Mouse (Mus musculus): ENCODE results near the gene Kpna6. TPM values are rescaled to one million over a fixed set of nuclear protein-coding genes. Genes with fewer than 3 reads are reported as not detected.
"Not testable (repeated sequence)": the region's sequence is repeated elsewhere in the genome, so short reads cannot be mapped to it uniquely, and the experiment has no call there.

The Kpna6 gene
- polyA plus RNA-seq, 1 experiment: 130 TPM

DNA sequence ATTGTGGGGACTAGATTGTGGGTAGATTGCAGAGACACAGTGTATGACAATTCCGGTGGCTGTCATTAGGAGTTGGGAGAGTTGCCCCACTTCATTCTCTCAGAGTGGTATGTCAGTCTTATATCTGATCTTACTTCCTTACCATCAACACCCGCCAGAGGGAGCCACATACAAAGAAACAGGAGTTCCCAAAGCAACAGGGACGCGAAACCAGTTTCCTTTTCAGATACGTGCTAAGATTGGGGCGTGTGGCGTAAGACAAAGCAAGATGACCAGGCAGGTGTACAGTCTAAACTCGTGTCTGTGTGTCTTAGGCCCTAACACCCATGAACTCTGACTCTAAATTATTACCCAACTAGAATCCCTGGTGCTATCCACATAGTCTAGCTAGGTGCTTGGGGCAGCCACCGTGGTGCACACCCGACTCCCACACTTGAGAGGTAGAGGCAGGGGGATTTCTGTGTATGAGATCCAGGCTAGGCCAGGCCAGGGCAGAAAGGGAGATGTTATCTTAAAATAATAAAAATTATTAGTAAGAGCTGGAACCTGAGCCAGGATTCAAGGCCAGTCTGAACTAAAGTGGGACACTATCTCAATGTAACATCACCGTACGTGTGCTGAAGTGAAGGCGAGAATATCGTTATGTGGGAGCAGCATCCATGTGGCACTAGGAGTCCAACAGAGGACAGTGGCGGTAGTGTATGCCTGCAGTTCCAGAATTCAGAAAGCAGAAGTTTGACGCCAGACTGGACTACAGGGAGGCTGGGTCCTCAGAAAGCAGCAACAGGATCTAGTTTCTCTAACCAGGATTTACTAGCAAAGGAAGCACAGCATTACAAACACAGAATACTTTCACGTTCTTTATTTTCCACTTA, 29.2 kb upstream of the Kpna6 start:
- no peak overlapping the region for H3K4me3 ChIP-seq (ENCODE audit: low read depth, low read length)
- no peak overlapping the region for H3K9ac ChIP-seq (ENCODE audit: low read depth, poor library complexity, severe bottlenecking)
- H3K27me3 ChIP-seq (ENCODE audit: control insufficient read depth, insufficient read depth, low read length, poor library complexity, severe bottlenecking): no peaks in the 10 kb centered on the region
- no peaks in the 10 kb centered on the region for H3K9me3 ChIP-seq (replicated peaks; ENCODE audit: control insufficient read depth, insufficient read depth, low read length, poor library complexity, severe bottlenecking)
- H3K27ac ChIP-seq (ENCODE audit: insufficient read depth, low read length): no peak overlapping the region
- no peaks in the 10 kb centered on the region for H3K4me1 ChIP-seq (ENCODE audit: control insufficient read depth, insufficient read depth, low read length)
- TF ChIP-seq EP300 (IDR thresholded peaks at IDR 0.05; ENCODE audit: insufficient read depth, low read depth, low read length) (no peak), CTCF (IDR thresholded peaks at IDR 0.05; ENCODE audit: low read depth, low read length) (peak; percentile 28)
- peaks cover 11% of the 10 kb centered on the region for H3K36me3 ChIP-seq (ENCODE audit: control insufficient read depth, insufficient read depth, low read length, poor library complexity, severe bottlenecking)

DNA sequence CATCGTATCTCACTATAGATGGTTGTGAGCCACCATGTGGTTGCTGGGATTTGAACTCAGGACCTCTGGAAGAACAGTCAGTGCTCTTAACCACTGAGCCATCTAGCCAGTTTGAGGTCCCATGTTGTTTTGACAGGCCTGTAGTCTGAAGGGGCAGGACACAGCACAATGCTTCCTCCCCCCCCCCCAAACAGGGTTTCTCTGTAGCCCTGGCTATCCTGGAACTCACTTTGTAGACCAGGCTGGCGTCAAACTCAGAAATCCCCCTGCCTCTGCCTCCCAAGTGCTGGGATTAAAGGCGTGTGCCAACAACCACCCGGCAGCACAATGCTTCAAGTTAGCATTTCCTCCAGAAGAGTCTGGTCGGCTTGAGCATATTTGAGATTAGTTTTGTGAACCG, 28.1 kb upstream of the Kpna6 start:
- not testable (repeated sequence) for H3K4me3 ChIP-seq (ENCODE audit: low read depth, low read length); H3K4me1 ChIP-seq (ENCODE audit: control insufficient read depth, insufficient read depth, low read length); H3K27me3 ChIP-seq (ENCODE audit: control insufficient read depth, insufficient read depth, low read length, poor library complexity, severe bottlenecking); H3K9me3 ChIP-seq (replicated peaks; ENCODE audit: control insufficient read depth, insufficient read depth, low read length, poor library complexity, severe bottlenecking); H3K27ac ChIP-seq (ENCODE audit: insufficient read depth, low read length); H3K9ac ChIP-seq (ENCODE audit: low read depth, poor library complexity, severe bottlenecking)
- peaks cover 11% of the 10 kb centered on the region for H3K36me3 ChIP-seq (ENCODE audit: control insufficient read depth, insufficient read depth, low read length, poor library complexity, severe bottlenecking)

DNA sequence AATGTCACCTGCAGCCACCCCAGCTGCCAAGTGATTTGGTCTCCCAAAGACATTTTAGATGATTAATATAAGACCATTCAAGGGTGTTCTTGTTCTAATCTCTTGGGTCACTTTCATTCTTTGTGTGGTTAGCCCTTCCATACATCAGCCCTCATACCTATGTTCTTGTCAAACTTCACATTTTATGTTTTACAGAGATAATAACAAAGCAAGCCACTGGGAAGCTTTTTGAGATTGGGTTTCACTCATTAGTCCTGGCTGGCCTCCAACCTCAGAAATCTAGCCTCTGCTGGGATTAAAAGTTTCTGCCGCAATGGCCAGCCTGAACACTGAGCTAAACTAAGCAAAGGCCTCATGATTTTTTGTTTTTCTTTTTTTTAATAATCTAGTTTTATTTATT, 27.6 kb upstream of the Kpna6 start:
- Histone ChIP-seq H3K4me1 (ENCODE audit: control insufficient read depth, insufficient read depth, low read length) (no peaks in the 10 kb centered on the region), H3K27me3 (ENCODE audit: control insufficient read depth, insufficient read depth, low read length, poor library complexity, severe bottlenecking) (no peaks in the 10 kb centered on the region), H3K9ac (ENCODE audit: low read depth, poor library complexity, severe bottlenecking) (no peak overlapping the region), H3K27ac (ENCODE audit: insufficient read depth, low read length) (no peak overlapping the region), H3K9me3 (replicated peaks; ENCODE audit: control insufficient read depth, insufficient read depth, low read length, poor library complexity, severe bottlenecking) (no peaks in the 10 kb centered on the region), H3K36me3 (ENCODE audit: control insufficient read depth, insufficient read depth, low read length, poor library complexity, severe bottlenecking) (peaks cover 10% of the 10 kb centered on the region), H3K4me3 (ENCODE audit: low read depth, low read length) (no peak overlapping the region)
- no peak for TF ChIP-seq EP300 (IDR thresholded peaks at IDR 0.05; ENCODE audit: insufficient read depth, low read depth, low read length)
- TF ChIP-seq CTCF (IDR thresholded peaks at IDR 0.05; ENCODE audit: low read depth, low read length): no peak
- no peak for TF ChIP-seq POLR2A (IDR thresholded peaks at IDR 0.05; ENCODE audit: insufficient read depth, low read length)

DNA sequence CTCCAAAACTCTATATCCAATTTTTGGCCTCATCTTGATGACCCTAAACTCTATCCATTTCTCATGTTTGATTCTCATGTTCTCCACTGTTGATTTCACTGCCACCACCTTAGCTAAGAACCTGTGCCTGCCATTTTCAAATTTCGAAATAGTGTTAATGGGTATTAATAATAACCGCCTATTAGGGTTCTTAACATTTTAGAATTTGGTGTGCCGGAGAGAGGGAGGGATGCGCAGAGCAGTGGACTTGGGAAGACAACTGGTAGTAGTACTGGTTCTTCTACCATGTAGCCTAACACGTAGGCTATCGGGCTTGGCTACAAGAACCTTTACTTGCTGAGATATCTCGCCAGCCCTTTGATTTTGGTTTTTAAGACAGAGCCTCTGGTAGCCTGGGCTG, 24.6 kb upstream of the Kpna6 start:
- peak overlapping the region; percentile 87 for H3K9ac ChIP-seq (ENCODE audit: low read depth, poor library complexity, severe bottlenecking)
- H3K4me1 ChIP-seq (ENCODE audit: control insufficient read depth, insufficient read depth, low read length): no peaks in the 10 kb centered on the region
- H3K27ac ChIP-seq (ENCODE audit: insufficient read depth, low read length): peak overlapping the region; percentile 60; the same call in 1 of the 2 replicates
- H3K27me3 ChIP-seq (ENCODE audit: control insufficient read depth, insufficient read depth, low read length, poor library complexity, severe bottlenecking): no peaks in the 10 kb centered on the region
- H3K4me3 ChIP-seq (ENCODE audit: low read depth, low read length): 0 out of 2 replicates have a peak overlapping the region, but pooled peaks have one; percentile 96
- no peaks in the 10 kb centered on the region for H3K9me3 ChIP-seq (replicated peaks; ENCODE audit: control insufficient read depth, insufficient read depth, low read length, poor library complexity, severe bottlenecking)
- TF ChIP-seq POLR2A (IDR thresholded peaks at IDR 0.05; ENCODE audit: insufficient read depth, low read length) (no peak), CTCF (IDR thresholded peaks at IDR 0.05; ENCODE audit: low read depth, low read length) (no peak), EP300 (IDR thresholded peaks at IDR 0.05; ENCODE audit: insufficient read depth, low read depth, low read length) (no peak)
- H3K36me3 ChIP-seq (ENCODE audit: control insufficient read depth, insufficient read depth, low read length, poor library complexity, severe bottlenecking): no peaks in the 10 kb centered on the region

DNA sequence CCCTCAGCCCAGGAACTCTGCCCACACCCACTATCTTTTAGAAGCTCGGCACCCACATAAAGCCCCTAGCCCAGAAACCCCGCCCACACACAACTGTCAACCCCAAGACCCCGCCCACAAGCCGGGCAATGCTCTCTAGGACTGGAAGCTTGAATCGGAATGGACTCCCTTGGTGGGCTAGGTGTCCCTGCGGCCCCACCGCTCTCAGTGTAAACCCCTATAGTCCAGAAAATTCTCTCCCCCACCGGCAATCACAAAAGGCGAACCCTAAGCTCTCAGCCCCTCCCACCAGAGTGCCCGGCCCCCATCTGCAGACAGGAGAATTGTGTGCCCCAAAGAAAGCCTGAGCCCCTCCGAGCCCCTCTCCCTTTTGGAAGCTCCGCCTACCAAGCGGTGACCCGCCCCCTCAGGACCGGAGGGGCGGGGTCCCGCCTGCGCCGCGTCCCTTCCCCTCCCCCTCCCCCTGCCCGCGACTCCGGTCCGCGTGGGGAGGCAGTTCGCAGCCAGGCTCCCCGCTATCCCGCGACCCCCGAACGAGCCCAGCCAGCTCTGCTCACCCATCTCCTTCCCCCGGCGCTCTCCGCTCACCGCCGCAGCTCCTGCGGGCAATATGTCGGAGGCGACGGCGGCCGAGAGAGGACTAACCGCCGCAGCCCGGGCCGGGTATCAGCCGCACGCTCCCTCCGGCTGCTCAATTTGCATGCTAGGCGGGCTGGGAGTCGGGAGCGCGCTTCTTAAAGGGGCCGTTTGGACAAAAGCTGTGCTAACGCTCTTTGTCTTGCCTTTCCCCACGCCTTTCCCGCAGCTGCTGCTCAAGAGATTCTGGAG, 23.8 kb upstream of the Kpna6 start, which contains the start of gene Tmem39b:
Tmem39b (minus strand) TSS at position 681 of the 828 bp plus-strand sequence.
- Histone ChIP-seq H3K27ac (ENCODE audit: insufficient read depth, low read length) (peak within 1 kb of the TSS; percentile 60), H3K9me3 (replicated peaks; ENCODE audit: control insufficient read depth, insufficient read depth, low read length, poor library complexity, severe bottlenecking) (no peaks in the 10 kb centered on the region), H3K9ac (ENCODE audit: low read depth, poor library complexity, severe bottlenecking) (peak within 1 kb of the TSS; percentile 87), H3K4me1 (ENCODE audit: control insufficient read depth, insufficient read depth, low read length) (no peaks in the 10 kb centered on the region), H3K27me3 (ENCODE audit: control insufficient read depth, insufficient read depth, low read length, poor library complexity, severe bottlenecking) (no peaks in the 10 kb centered on the region), H3K36me3 (ENCODE audit: control insufficient read depth, insufficient read depth, low read length, poor library complexity, severe bottlenecking) (no peaks in the 10 kb centered on the region), H3K4me3 (ENCODE audit: low read depth, low read length) (peak within 1 kb of the TSS; percentile 96)
- peak; percentile 10; the same call in 1 of the 2 replicates for TF ChIP-seq EP300 (IDR thresholded peaks at IDR 0.05; ENCODE audit: insufficient read depth, low read depth, low read length)
- TF ChIP-seq CTCF (IDR thresholded peaks at IDR 0.05; ENCODE audit: low read depth, low read length): no peak
- no peak for TF ChIP-seq POLR2A (IDR thresholded peaks at IDR 0.05; ENCODE audit: insufficient read depth, low read length)

DNA sequence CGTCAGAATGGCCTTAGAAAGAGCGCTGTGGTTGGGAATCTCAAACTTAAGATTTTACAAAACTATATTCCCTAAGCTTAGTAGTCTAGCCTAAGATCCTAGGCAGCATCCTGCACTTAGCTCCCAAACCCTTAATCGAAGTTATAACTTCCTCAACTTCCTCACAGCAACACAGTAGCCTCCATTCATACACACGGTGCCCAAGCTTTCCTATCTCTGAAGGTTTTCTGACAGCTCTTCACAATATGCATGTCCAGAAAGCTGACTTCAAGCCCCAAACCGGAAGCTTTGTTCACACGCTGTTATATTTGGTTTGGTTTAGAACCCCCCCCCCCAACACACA, 23.2 kb upstream of the Kpna6 start:
- Histone ChIP-seq H3K27me3 (ENCODE audit: control insufficient read depth, insufficient read depth, low read length, poor library complexity, severe bottlenecking) (no peaks in the 10 kb centered on the region), H3K9me3 (replicated peaks; ENCODE audit: control insufficient read depth, insufficient read depth, low read length, poor library complexity, severe bottlenecking) (no peaks in the 10 kb centered on the region), H3K9ac (ENCODE audit: low read depth, poor library complexity, severe bottlenecking) (no peak overlapping the region), H3K4me3 (ENCODE audit: low read depth, low read length) (peak overlapping the region; percentile 96), H3K27ac (ENCODE audit: insufficient read depth, low read length) (no peak overlapping the region), H3K4me1 (ENCODE audit: control insufficient read depth, insufficient read depth, low read length) (no peaks in the 10 kb centered on the region), H3K36me3 (ENCODE audit: control insufficient read depth, insufficient read depth, low read length, poor library complexity, severe bottlenecking) (no peaks in the 10 kb centered on the region)
- TF ChIP-seq POLR2A (IDR thresholded peaks at IDR 0.05; ENCODE audit: insufficient read depth, low read length) (no peak), CTCF (IDR thresholded peaks at IDR 0.05; ENCODE audit: low read depth, low read length) (no peak), EP300 (IDR thresholded peaks at IDR 0.05; ENCODE audit: insufficient read depth, low read depth, low read length) (no peak)
